Mouse (Mus musculus) embryonic facial prominence, embryonic 10.5 days (tissue): ENCODE results near the gene Ildr2. TPM values are rescaled to one million over a fixed set of nuclear protein-coding genes. Genes with fewer than 3 reads are reported as not detected.

Source experiments
- DNase-seq: peaks from one replicate; pipeline ENCODE4 v3.0.0-alpha.2; 2017; ENCODE audit warnings: low spot score
- H3K27ac ChIP-seq: fragments of 300-500 bp; sonication (generic); replicated peaks from 2 replicates; pipeline ENCODE4 v1.5.1; 2016; ENCODE audit warnings: mild to moderate bottlenecking
- H3K27me3 ChIP-seq: fragments of 300-500 bp; sonication (generic); replicated peaks from 2 replicates; pipeline ENCODE4 v1.6.1; 2016; ENCODE audit warnings: low read depth, mild to moderate bottlenecking; ENCODE audit not compliant: poor library complexity, severe bottlenecking
- H3K36me3 ChIP-seq: fragments of 300-500 bp; sonication (generic); replicated peaks from 2 replicates; pipeline ENCODE4 v1.6.1; 2016; ENCODE audit warnings: mild to moderate bottlenecking, moderate library complexity
- H3K4me1 ChIP-seq: fragments of 300-500 bp; sonication (generic); 2 replicates; pipeline ENCODE4 v1.6.1; 2016
- H3K4me3 ChIP-seq: fragments of 300-500 bp; sonication (generic); 2 replicates; pipeline ENCODE4 v1.5.1; 2016; ENCODE audit warnings: mild to moderate bottlenecking, moderate library complexity
- H3K9me3 ChIP-seq: fragments of 300-500 bp; sonication (generic); 2 replicates; pipeline ENCODE4 v1.6.1; 2016; ENCODE audit warnings: mild to moderate bottlenecking
- WGBS: fragments of 180-500 bp; shearing (Covaris S2); methylation state at CpG from one replicate; pipeline ENCODE4 v1.1.7; 2016; 5-methylcytosine and 5-hydroxymethylcytosine counted together
- polyA plus RNA-seq: library from polyadenylated mRNA; unstranded; fragments of >200 nt; fragmentation: Nextera tagmentation; extraction: Ambion mirVana; gene quantifications from 2 replicates; pipeline ENCODE4 v1.2.1, GENCODE M21; 2016

Gene Ildr2
- polyA plus RNA-seq, 1 experiment from 2014 or later = 1.8 TPM

DNA sequence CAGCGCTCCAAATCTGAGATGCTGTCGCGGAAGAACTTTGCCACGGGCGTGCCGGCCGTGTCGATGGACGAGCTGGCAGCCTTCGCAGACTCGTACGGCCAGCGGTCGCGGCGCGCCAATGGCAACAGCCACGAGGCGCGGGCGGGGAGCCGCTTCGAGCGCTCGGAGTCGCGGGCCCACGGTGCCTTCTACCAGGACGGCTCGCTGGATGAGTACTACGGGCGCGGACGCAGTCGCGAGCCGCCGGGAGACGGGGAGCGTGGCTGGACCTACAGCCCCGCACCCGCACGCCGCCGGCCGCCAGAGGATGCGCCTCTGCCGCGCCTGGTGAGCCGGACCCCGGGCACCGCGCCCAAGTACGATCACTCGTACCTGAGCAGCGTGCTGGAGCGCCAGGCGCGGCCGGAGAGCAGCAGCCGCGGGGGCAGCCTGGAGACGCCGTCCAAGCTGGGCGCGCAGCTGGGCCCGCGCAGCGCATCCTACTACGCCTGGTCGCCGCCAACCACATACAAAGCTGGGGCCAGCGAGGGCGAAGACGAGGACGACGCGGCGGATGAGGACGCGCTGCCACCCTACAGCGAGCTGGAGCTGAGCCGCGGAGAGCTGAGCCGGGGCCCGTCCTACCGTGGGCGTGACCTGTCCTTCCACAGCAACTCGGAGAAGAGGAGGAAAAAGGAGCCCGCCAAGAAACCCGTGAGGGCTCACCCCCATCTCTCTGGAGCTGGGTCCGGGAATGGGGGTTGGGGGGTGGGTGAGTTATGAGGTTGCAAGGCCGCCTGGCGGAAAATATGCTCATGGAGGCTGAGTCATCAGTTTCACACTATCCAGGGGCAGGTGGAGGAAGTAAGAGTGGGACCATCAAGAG lies 55.1 kb downstream of the Ildr2 start:
- Histone ChIP-seq H3K4me3 (peak overlapping the region; percentile 70), H3K36me3 (peaks cover 2% of the 10 kb centered on the region), H3K9me3 (no peaks in the 10 kb centered on the region), H3K4me1 (peaks cover 13% of the 10 kb centered on the region), H3K27ac (peak overlapping the region; percentile 81), H3K27me3 (peaks cover 56% of the 10 kb centered on the region)
- 1% methylated on average over 94 of the region's 94 CpGs for WGBS
- DNase-seq = peak; percentile 73

DNA sequence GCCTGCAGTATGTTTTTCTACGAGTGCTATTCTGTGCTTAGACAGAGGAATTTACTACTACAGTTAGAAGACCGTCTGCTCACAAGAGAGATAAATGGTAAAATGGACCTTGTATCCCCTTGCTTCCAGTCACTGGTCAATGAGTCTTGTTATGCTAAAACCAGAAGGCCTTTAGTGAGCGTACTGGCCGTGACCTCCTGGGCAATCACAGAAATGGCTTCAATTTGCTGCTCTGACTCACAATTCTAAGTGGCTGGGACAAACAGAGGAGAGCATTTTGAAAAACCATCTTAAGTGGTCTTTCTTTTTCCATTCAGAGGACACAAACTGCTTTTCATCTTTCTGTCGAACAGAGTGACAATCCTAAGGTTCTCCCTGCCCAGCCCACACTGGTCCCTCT lies 57.2 kb downstream of the Ildr2 start:
- Histone ChIP-seq H3K4me3 (no peak overlapping the region), H3K9me3 (no peaks in the 10 kb centered on the region), H3K4me1 (peaks cover 13% of the 10 kb centered on the region), H3K27me3 (peaks cover 53% of the 10 kb centered on the region), H3K36me3 (peaks cover 2% of the 10 kb centered on the region), H3K27ac (no peak overlapping the region)
- 68% methylated on average over 5 of the region's 5 CpGs for WGBS
- DNase-seq = no peak

DNA sequence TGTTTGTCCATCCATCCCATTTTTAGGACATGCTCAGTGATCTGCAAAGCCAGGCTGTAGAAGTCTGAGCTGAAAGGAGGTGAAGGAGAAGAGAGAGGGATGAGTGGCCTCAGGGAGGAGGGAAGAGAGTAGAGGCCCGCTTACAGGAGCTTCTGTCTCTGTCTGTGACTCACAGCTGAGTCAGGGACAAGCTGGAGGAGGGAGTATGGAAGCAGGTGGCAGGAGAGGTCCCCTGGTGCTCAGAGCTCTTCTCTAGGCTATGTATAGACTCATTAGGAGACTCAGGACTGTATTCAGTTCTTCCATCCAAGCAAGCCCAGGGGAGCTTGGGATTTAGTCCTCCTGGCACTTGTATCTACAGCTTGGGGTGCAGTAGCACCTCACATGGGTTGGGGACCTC lies 59.7 kb downstream of the Ildr2 start:
- peaks cover 12% of the 10 kb centered on the region for H3K4me1 ChIP-seq
- no peak overlapping the region for H3K27ac ChIP-seq
- H3K9me3 ChIP-seq = no peaks in the 10 kb centered on the region
- WGBS = 58% methylated on average over 1 of the region's 1 CpGs
- H3K36me3 ChIP-seq = peaks cover 2% of the 10 kb centered on the region
- H3K27me3 ChIP-seq = peaks cover 34% of the 10 kb centered on the region
- H3K4me3 ChIP-seq = no peak overlapping the region
- no peak for DNase-seq

DNA sequence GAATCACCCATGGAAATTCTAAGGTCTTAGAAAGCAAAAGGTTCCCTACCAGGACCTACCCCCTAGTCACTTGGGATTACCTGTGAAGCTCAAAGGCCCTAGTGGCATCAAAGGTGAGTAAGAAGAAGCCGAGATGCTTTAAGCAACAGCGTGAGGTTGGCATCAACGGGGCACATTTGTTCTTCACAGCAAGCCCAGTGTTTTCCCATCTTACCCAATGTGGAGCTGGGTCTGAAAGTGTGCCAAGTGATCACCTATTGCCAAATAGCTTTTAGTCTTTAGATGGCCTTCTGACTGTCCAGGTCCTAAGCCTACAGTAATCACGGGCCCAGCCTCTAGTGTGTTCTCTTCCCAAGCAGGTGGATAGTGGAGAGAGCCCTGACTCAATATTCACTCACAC lies 61.8 kb downstream of the Ildr2 start:
- H3K27me3 ChIP-seq = peaks cover 13% of the 10 kb centered on the region
- H3K9me3 ChIP-seq = no peaks in the 10 kb centered on the region
- WGBS = 85% methylated on average over 4 of the region's 4 CpGs
- no peak overlapping the region for H3K27ac ChIP-seq
- H3K36me3 ChIP-seq = peaks cover 2% of the 10 kb centered on the region
- DNase-seq = no peak
- no peak overlapping the region for H3K4me3 ChIP-seq
- no peaks in the 10 kb centered on the region for H3K4me1 ChIP-seq

DNA sequence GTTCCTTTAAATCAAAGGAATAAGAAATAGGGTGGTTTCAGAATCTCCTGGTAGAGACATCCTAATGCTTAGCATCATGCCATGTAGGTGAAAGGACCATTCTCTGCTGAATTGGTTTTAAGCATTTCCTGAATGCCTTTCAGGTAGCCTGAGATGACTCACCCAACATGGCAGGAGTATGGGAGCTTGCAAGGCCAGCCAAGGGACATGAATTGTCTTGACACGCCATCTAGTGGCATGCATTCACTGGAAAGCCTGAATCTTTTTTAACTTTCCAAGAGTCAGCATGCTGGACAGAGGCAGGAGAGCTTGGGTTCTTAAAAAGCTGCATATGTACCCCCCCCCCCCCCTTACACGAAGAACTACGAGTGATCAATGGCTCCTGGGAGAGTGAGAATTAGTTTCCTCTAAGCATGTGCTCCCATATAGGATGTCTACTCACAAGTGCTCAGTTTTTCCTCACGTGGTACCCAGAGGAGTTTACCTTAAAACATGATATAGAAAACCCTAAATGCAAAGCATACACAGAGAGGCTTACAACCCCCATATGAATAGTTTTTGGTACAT lies 65.3 kb downstream of the Ildr2 start:
- DNase-seq = peak; percentile 67
- 10% methylated on average over 4 of the region's 4 CpGs for WGBS
- no peaks in the 10 kb centered on the region for H3K27me3 ChIP-seq
- H3K36me3 ChIP-seq = no peaks in the 10 kb centered on the region
- no peak overlapping the region for H3K4me3 ChIP-seq
- H3K9me3 ChIP-seq = no peaks in the 10 kb centered on the region
- H3K4me1 ChIP-seq = no peaks in the 10 kb centered on the region
- no peak overlapping the region for H3K27ac ChIP-seq

DNA sequence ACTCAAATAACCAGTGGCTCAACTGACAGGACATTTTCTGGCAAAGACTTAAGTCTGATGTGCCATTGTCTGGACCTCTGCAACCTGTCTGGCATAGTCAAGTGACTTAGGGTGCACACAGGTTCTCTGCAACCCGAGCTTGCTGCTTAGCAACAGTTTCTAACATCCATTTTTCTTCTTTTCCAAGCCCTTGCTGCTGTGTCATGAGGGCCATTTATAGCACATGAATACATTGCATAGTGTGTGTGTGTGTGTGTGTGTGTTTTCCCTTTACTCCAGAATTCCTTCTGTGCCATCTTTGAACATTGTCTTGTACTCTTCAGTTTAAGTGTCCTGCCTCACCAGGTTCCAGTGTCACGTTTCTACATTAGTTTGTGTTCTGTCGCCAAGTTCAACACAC lies 72.5 kb downstream of the Ildr2 start:
- WGBS = 85% methylated on average over 3 of the region's 3 CpGs
- no peaks in the 10 kb centered on the region for H3K9me3 ChIP-seq
- H3K4me1 ChIP-seq = no peaks in the 10 kb centered on the region
- no peaks in the 10 kb centered on the region for H3K36me3 ChIP-seq
- no peak overlapping the region for H3K27ac ChIP-seq
- H3K27me3 ChIP-seq = no peaks in the 10 kb centered on the region
- DNase-seq = no peak
- no peak overlapping the region for H3K4me3 ChIP-seq

DNA sequence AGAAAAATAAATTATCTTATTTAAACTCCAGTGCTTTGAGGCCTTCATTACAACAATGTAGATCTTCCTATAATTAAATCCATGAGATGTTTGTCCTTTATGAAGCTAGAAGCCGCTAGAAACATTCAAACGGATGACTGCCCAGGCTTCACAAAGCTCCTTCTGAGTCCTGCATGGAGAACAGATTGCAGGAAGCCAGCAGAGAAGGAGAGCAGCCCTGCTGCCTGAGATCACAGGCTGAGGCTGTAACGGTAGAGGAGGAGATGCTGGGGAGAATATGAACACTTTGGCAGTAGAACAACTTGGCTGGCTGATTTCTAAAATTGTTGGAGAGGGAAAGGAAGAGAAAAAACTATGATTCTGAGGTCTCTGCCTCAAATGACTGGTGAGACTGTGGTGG lies 76.8 kb downstream of the Ildr2 start:
- H3K27me3 ChIP-seq = no peaks in the 10 kb centered on the region
- H3K4me3 ChIP-seq = no peak overlapping the region
- no peak overlapping the region for H3K27ac ChIP-seq
- H3K4me1 ChIP-seq = no peaks in the 10 kb centered on the region
- H3K36me3 ChIP-seq = no peaks in the 10 kb centered on the region
- WGBS = 68% methylated on average over 3 of the region's 3 CpGs
- H3K9me3 ChIP-seq = no peaks in the 10 kb centered on the region
- DNase-seq = no peak

DNA sequence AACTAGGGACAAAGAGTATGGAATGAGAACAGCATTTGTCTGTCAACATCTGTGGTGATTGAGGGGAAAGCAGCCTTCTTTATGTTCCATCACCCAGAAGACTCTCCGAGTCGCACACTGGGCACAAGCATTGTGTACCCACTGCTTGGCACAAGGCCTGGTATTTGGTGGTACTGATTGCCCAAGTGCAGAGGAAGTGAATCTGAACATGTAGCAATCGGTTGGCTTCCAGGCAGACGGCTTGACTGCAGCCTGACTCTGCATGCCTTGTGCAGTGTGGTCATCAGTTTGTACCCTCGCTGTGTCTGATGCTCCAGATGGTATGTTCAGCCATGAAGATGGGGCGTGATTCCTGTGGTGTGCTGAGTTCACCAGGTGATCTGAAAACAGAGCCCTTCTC lies 85.2 kb downstream of the Ildr2 start:
- no peaks in the 10 kb centered on the region for H3K27me3 ChIP-seq
- H3K4me1 ChIP-seq = no peaks in the 10 kb centered on the region; the same call in 1 of the 2 replicates
- no peak overlapping the region for H3K27ac ChIP-seq
- H3K9me3 ChIP-seq = no peaks in the 10 kb centered on the region
- DNase-seq = no peak
- whole genome bisulfite sequencing = 92% methylated on average over 6 of the region's 6 CpGs
- H3K36me3 ChIP-seq = no peaks in the 10 kb centered on the region
- H3K4me3 ChIP-seq = no peak overlapping the region

DNA sequence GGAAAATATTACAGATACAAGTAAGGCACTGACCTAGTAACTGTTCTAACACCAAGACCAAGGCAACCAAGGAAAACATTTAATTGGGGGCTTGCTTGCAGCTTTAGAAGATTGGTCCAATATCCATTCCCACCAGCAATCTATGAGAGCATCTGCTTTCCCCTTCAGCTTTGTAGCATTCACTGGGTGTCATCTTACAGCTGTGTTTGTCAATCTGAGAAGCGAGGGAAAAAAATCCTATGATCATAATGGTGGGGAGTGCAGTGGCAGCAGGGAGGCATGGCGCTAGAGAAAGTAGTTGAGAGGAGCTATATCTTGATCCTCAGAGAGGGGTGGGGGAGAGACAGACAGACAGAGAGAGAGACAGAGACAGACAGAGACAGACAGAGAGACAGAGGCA lies 88.1 kb downstream of the Ildr2 start:
- no peaks in the 10 kb centered on the region; the same call in 1 of the 2 replicates for H3K4me1 ChIP-seq
- no peaks in the 10 kb centered on the region for H3K36me3 ChIP-seq
- H3K27me3 ChIP-seq = no peaks in the 10 kb centered on the region
- DNase-seq = no peak
- no peaks in the 10 kb centered on the region for H3K9me3 ChIP-seq
- H3K27ac ChIP-seq = no peak overlapping the region
- 60% methylated on average over 2 of the region's 2 CpGs for WGBS
- no peak overlapping the region for H3K4me3 ChIP-seq

DNA sequence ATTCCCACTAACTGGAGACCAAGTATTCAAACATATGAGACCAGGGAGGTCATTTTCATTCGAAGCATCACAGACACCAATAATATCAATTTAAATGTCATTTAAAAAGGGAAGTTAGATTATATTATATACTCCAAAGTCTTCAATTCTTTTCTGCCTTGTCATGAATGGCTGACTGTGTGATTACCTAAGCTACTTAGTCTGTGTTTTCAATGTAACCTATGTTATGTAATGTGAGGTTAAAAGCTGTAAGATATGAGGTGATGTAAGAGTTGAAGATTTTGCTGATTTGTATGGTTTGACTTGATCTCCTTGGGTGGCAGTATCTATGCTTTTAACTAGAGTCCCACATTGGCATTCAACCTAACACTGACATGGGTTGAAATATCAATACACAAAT lies 88.6 kb downstream of the Ildr2 start:
- H3K27ac ChIP-seq = no peak overlapping the region
- H3K9me3 ChIP-seq = no peaks in the 10 kb centered on the region
- H3K27me3 ChIP-seq = no peaks in the 10 kb centered on the region
- H3K36me3 ChIP-seq = no peaks in the 10 kb centered on the region
- no peak for DNase-seq
- no peaks in the 10 kb centered on the region; the same call in 1 of the 2 replicates for H3K4me1 ChIP-seq
- no peak overlapping the region for H3K4me3 ChIP-seq
- WGBS = 88% methylated on average over 1 of the region's 1 CpGs

DNA sequence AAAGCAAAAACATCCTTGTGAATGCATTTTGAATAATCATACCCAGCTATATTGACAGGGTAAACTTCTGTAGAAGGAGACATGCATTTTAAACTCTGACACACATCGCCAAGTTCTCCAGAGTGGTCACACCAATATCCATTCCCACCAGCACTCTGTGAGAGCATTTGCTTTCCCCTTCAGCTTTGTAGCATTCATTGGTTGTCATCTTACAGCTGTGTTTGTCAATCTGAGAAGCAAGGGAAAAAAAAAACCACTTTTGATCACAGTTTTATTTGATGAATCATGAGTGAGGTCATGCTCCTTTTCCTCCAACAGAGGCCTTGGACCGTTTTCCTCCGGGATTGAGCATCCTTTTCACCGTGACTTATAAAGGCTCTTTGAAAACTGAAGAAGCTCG lies 89.6 kb downstream of the Ildr2 start:
- Histone ChIP-seq H3K27me3 (no peaks in the 10 kb centered on the region), H3K27ac (no peak overlapping the region), H3K9me3 (no peaks in the 10 kb centered on the region), H3K4me3 (no peak overlapping the region), H3K4me1 (peaks cover 6% of the 10 kb centered on the region), H3K36me3 (no peaks in the 10 kb centered on the region)
- DNase-seq = no peak
- WGBS = 80% methylated on average over 5 of the region's 5 CpGs

DNA sequence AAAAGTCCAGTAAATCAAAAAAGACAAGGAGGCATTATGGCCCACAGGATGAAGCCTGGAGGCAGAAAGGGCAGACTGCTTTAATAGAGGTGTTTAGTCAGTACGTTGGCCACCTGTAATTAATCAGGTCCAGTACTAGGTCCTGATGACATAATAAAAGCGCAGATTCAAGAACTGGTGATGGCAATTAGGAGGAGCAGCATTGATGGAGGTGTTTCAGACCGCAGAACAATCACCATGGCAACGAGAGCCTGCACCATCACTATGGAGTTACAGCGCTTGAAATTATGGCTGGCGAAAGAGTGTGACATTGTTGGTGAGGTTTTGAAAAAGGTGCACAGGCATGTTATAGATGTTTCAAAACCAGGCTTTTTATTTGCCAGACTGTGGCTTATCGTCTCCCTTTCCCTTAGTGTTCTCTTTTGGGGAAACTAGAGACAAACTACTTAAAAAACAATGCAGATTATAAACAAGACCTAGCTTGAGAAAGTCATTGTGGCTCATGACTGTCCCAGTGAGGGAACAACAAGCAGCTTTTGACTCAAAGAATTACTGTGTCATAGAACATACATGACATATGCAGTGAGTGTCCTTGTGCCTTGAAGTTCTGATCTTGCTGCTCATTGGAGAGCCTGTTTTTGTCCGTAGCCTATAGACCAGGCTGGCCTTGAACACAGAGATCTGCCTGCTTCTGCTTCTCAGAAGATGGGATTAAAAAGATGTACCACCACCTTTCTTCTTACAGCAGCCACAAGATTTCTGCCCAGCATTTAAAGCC lies 90.5 kb downstream of the Ildr2 start:
- H3K27me3 ChIP-seq = no peaks in the 10 kb centered on the region
- no peak for DNase-seq
- WGBS = 75% methylated on average over 8 of the region's 8 CpGs
- H3K27ac ChIP-seq = no peak overlapping the region
- H3K4me3 ChIP-seq = no peak overlapping the region
- H3K36me3 ChIP-seq = no peaks in the 10 kb centered on the region
- H3K4me1 ChIP-seq = peaks cover 11% of the 10 kb centered on the region
- H3K9me3 ChIP-seq = no peaks in the 10 kb centered on the region
